Mouse (Mus musculus) embryonic facial prominence, embryonic 13.5 days (tissue): Measurements from ENCODE around the gene T2. TPM values are rescaled to one million over a fixed set of nuclear protein-coding genes. Genes with fewer than 3 reads are reported as not detected.
A peak's percentile ranks its signal among the peaks of the same experiment; 100 is the strongest.
"Not testable (repeated sequence)": the region's sequence is repeated elsewhere in the genome, so short reads cannot be mapped to it uniquely, and the experiment has no call there.

Experiments used
- ATAC-seq: fragments of 200-750 bp; cut with Nextera tagmentation; 2 replicates; pipeline ENCODE4 v1.8.0; 2017; ENCODE audit warnings: low read depth; ENCODE audit not compliant: insufficient number of reproducible peaks, insufficient read depth, low FRiP score, low TSS enrichment
- H3K27ac ChIP-seq: fragments of 300-500 bp; sonication (generic); 2 replicates; pipeline ENCODE4 v1.5.1; 2015; ENCODE audit warnings: moderate library complexity, mild to moderate bottlenecking, inconsistent platforms
- H3K27me3 ChIP-seq: fragments of 300-500 bp; sonication (generic); 2 replicates; pipeline ENCODE4 v1.6.1; 2015; ENCODE audit warnings: mild to moderate bottlenecking, inconsistent platforms
- H3K36me3 ChIP-seq: fragments of 300-500 bp; sonication (generic); 2 replicates; pipeline ENCODE4 v1.6.1; 2015; ENCODE audit warnings: mild to moderate bottlenecking, inconsistent platforms
- H3K4me1 ChIP-seq: fragments of 300-500 bp; sonication (generic); 2 replicates; pipeline ENCODE4 v1.6.1; 2015; ENCODE audit warnings: inconsistent platforms
- H3K4me2 ChIP-seq: fragments of 300-500 bp; sonication (generic); 2 replicates; pipeline ENCODE4 v1.6.1; 2015; ENCODE audit warnings: moderate library complexity, mild to moderate bottlenecking, inconsistent platforms
- H3K4me3 ChIP-seq: fragments of 300-500 bp; sonication (generic); 2 replicates; pipeline ENCODE4 v1.5.1; 2015; ENCODE audit warnings: mild to moderate bottlenecking, inconsistent platforms
- H3K9ac ChIP-seq: fragments of 300-500 bp; sonication (generic); 2 replicates; pipeline ENCODE4 v1.6.1; 2015; ENCODE audit warnings: mild to moderate bottlenecking, inconsistent platforms
- H3K9me3 ChIP-seq: fragments of 300-500 bp; sonication (generic); 2 replicates; pipeline ENCODE4 v1.6.1; 2016; ENCODE audit warnings: inconsistent platforms
- WGBS: fragments of 180-500 bp; shearing (Covaris S2); methylation state at CpG from one replicate; pipeline ENCODE4 v1.1.7; 2015; ENCODE audit warnings: mixed read lengths; 5-methylcytosine and 5-hydroxymethylcytosine counted together
- polyA plus RNA-seq: library from polyadenylated mRNA; unstranded; fragments of >200 nt; fragmentation: Nextera tagmentation; extraction: Ambion mirVana; gene quantifications from 2 replicates; pipeline ENCODE4 v1.2.1, GENCODE M21; 2015

T2 gene
- polyA plus RNA-seq: 0.81 and 1.4 TPM in 2 replicates

GRCm38 (mm10) chr17:8355692-8356091 is at the start of gene T2:
TSS of gene T2 (plus strand) at chr17:8355992.
- Histone ChIP-seq H3K9ac (no peak within 1 kb of the TSS), H3K27me3 (no peaks in the 10 kb centered on the region), H3K4me1 (peaks cover 8% of the 10 kb centered on the region; the same call in 1 of the 2 replicates), H3K9me3 (no peaks in the 10 kb centered on the region), H3K27ac (no peak within 1 kb of the TSS), H3K4me2 (no peak within 1 kb of the TSS), H3K36me3 (no peaks in the 10 kb centered on the region), H3K4me3 (no peak within 1 kb of the TSS)
- 76% methylated on average over 6 of the region's 6 CpGs for WGBS
- no peak for ATAC-seq

- H3K27me3 ChIP-seq: no peaks in the 10 kb centered on the region
- H3K4me2 ChIP-seq: peak within 1 kb of the TSS; percentile 70
- H3K36me3 ChIP-seq: no peaks in the 10 kb centered on the region
- peak within 1 kb of the TSS; percentile 85 for H3K4me3 ChIP-seq
- peak; percentile 89 for ATAC-seq
- H3K27ac ChIP-seq: peak within 1 kb of the TSS; percentile 74
- H3K9me3 ChIP-seq: no peaks in the 10 kb centered on the region
- under 1% methylated on average over 54 of the region's 54 CpGs for WGBS
- peaks cover 16% of the 10 kb centered on the region for H3K4me1 ChIP-seq
- peak within 1 kb of the TSS; percentile 84 for H3K9ac ChIP-seq
These were observed 44.8 kb upstream of the T2 start, which contains the start of gene Sft2d1 for GRCm38 (mm10) chr17:8310838-8311614. TSS of gene Sft2d1 (plus strand) at chr17:8311102.

- H3K27ac ChIP-seq: no peak overlapping the region
- H3K9ac ChIP-seq: peak overlapping the region; percentile 84
- H3K4me1 ChIP-seq: peaks cover 16% of the 10 kb centered on the region
- 53% methylated on average over 3 of the region's 3 CpGs for WGBS
- no peaks in the 10 kb centered on the region for H3K9me3 ChIP-seq
- H3K36me3 ChIP-seq: no peaks in the 10 kb centered on the region
- peak overlapping the region; percentile 85 for H3K4me3 ChIP-seq
- peak overlapping the region; percentile 70 for H3K4me2 ChIP-seq
- no peaks in the 10 kb centered on the region for H3K27me3 ChIP-seq
- no peak for ATAC-seq
These were observed 44.0 kb upstream of the T2 start for GRCm38 (mm10) chr17:8311751-8312150.

DNA sequence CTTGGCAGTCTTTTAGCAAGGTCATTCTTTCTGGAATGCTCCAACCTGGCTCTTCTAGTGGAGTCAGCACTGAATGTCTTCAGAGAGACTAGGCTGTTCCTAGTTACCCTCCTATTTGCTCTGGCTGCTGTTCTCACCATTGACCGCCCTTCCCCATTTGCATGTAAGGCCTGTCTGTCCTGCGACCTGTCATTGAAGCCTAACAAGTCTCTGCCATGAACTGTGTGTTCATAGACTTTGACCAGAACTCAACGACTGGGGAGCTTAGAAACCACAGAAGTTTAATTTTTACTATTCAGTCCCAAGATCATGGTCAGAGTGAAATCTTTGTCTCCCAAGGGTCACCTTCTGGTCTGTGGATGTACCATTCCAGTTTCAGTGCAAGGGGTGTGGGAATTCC is 41.8 kb upstream of the T2 start:
- Histone ChIP-seq H3K27me3 (no peaks in the 10 kb centered on the region), H3K4me2 (no peak overlapping the region), H3K4me1 (peaks cover 16% of the 10 kb centered on the region), H3K27ac (no peak overlapping the region), H3K4me3 (no peak overlapping the region), H3K9ac (no peak overlapping the region), H3K36me3 (no peaks in the 10 kb centered on the region), H3K9me3 (no peaks in the 10 kb centered on the region)
- WGBS: 89% methylated on average over 3 of the region's 3 CpGs
- ATAC-seq: no peak

DNA sequence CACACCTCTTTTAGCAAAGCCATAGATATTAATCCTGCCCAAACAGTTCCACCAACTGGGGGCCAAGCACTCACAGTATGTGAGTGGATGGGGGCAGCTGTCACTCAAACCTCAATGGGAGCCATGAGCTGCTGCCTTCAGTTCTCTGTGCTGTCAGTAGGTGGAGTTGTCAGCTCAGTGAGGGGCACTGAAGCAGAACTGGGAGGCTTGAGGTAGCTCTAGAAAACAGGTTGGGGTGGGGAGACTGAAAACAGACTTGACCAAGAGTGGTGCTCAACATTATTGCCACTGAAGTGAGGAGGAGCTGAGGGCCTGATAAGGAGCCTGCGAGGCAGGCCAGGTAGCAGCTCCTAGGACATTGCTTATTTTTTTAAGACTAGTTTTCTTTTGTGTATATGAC is 39.5 kb upstream of the T2 start:
- Histone ChIP-seq H3K4me1 (peaks cover 16% of the 10 kb centered on the region), H3K27ac (no peak overlapping the region), H3K4me3 (no peak overlapping the region), H3K27me3 (no peaks in the 10 kb centered on the region), H3K4me2 (no peak overlapping the region), H3K9ac (no peak overlapping the region), H3K36me3 (no peaks in the 10 kb centered on the region), H3K9me3 (no peaks in the 10 kb centered on the region)
- 0 out of 2 replicates have a peak, but pooled peaks have one; percentile 32 for ATAC-seq
- WGBS: 92% methylated on average over 1 of the region's 1 CpGs

- not testable (repeated sequence) for H3K4me2 ChIP-seq, H3K9me3 ChIP-seq, H3K4me3 ChIP-seq, ATAC-seq, H3K9ac ChIP-seq, H3K27ac ChIP-seq, H3K4me1 ChIP-seq, H3K27me3 ChIP-seq
- H3K36me3 ChIP-seq: peaks cover 19% of the 10 kb centered on the region
- WGBS: 92% methylated on average over 10 of the region's 11 CpGs
These were observed 28.9 kb upstream of the T2 start for GRCm38 (mm10) chr17:8326877-8327276.

DNA sequence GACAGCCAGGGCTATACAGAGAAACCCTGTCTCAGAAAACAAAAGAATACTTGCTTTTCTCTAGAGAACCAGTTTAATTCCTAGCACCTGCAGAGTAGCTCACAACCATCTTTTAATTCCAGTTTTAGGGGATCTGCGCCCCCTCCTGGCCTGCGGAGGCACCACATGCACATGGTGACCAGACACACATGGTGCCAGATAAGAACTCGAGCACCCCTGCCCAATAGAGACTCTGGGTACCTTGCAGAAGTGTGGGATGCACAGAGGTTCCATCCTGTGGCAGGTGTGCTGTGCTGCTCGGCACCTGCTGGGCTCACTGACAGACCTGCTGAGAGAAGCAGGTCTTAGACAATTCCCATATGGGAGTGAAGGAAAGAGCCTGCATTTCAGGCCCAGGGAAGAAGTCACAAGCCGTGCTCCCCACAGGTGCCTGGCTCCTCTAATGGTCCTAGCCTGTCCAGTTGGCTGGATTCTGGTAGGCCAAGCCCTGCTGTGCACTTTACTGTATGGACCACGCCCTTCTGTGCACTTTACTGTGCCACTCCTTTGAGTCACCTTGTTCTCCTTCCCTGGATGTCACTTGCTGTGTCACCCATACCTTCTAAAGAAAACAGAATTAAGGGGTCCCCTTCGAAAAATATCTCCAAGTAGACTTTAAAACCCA is 27.1 kb upstream of the T2 start:
- Histone ChIP-seq H3K9ac (no peak overlapping the region), H3K4me1 (no peaks in the 10 kb centered on the region), H3K9me3 (no peaks in the 10 kb centered on the region), H3K4me3 (no peak overlapping the region), H3K27me3 (no peaks in the 10 kb centered on the region), H3K27ac (no peak overlapping the region), H3K4me2 (no peak overlapping the region), H3K36me3 (peaks cover 17% of the 10 kb centered on the region)
- no peak for ATAC-seq
- 66% methylated on average over 7 of the region's 7 CpGs for WGBS

DNA sequence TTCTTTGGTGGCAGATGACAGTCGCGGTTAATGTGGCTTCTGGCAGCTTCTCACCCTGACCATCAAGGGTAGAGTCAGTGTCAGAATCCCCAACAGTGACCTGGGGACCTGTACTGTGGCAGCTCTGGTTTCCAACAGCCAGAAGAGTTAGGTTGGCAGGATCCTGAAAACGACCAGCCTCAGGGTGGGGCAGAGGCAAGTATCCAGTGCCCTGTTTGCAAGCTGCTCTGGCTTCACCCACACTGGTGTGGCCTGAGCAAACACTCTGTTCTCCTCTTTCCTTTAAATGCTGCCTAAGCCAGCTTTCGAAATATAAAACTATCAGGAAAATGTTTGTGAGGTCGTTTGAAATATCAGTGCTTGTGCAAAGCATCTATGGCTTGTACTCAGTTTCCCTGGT is 25.2 kb upstream of the T2 start:
- Histone ChIP-seq H3K9ac (no peak overlapping the region), H3K27me3 (no peaks in the 10 kb centered on the region), H3K9me3 (no peaks in the 10 kb centered on the region), H3K4me1 (no peaks in the 10 kb centered on the region), H3K36me3 (peaks cover 13% of the 10 kb centered on the region), H3K4me2 (no peak overlapping the region), H3K27ac (no peak overlapping the region), H3K4me3 (no peak overlapping the region)
- no peak for ATAC-seq
- WGBS: 71% methylated on average over 5 of the region's 5 CpGs

DNA sequence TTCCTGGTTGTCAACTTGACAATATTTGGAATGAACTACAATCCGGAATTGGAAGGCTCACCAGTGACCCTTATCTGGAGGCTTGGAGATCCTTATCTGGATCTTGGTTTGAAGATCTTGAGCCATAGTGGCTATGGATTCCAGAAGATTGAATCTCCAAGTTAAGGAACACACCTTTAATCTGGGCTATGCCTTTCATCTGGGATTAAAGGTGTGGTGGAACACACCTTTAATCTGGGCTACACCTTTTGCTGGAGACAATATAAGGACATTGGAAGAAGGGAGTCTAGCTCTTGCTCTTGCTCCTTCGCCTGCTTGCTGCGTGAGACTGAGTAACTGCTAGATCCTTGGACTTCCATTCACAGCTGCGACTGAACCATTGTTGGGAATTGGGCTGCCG is 18.6 kb upstream of the T2 start, which contains the start of gene Prr18:
Gene Prr18 (plus strand): TSS at position 301 of the 400 bp plus-strand sequence.
- WGBS: 100% methylated on average over 1 of the region's 5 CpGs
- not testable (repeated sequence) for H3K9ac ChIP-seq, H3K4me2 ChIP-seq, H3K36me3 ChIP-seq, H3K27ac ChIP-seq, H3K9me3 ChIP-seq, ATAC-seq, H3K4me3 ChIP-seq
- Histone ChIP-seq H3K4me1 (peaks cover 13% of the 10 kb centered on the region), H3K27me3 (peaks cover 41% of the 10 kb centered on the region)

DNA sequence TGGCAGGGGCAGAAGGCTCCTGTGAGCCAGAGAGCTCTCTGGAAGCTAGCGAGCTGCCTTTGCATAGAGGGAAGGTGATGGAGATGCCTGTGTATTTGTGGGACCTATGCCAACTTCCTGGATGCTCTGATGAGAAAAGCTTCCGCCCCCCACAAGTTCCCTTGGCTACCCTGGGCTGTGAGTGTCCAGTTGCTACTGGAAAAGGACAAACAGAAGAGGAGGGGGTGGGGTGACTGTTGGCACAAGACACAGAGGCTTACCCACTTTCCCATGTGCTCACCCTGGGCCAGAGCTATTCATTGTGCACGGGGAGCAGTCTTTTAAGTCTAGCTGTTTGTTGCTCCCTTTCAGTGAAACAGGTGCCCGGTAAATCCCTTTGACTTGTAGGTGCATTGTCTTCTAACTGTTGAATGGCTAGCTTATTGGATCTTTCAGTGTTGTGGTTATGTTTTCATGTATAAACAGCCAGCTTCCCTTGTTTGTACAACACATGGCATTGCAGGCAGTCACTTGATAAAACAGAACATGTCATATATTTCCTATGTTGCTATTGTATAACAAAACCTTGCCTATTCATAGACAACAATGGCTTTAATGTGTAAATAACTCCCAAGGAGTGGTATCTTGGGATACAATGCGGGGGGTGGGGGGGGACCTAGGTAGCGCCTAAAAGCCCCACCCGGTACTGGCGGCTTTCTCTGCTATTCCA is 16.0 kb upstream of the T2 start:
- Histone ChIP-seq H3K4me1 (peaks cover 13% of the 10 kb centered on the region), H3K9me3 (no peaks in the 10 kb centered on the region), H3K4me2 (peak overlapping the region; percentile 100), H3K36me3 (no peaks in the 10 kb centered on the region), H3K9ac (peak overlapping the region; percentile 72; the same call in 1 of the 2 replicates), H3K27ac (no peak overlapping the region), H3K4me3 (peak overlapping the region; percentile 55), H3K27me3 (peaks cover 48% of the 10 kb centered on the region)
- ATAC-seq: no peak
- WGBS: 28% methylated on average over 8 of the region's 8 CpGs
